Mouse (Mus musculus): ENCODE measurements at regions not wholly inside any gene's neighbourhood (a gene's known extent, or its start where the extent isn't known, plus 50 kb on each side); places are given as distances from the start of the nearest gene placed in this dataset.

GRCm38 (mm10) chr5:39557376-39558001, 197.8 kb downstream of the Hs3st1 start:
- DNase-seq (ENCODE audit: low spot score in 2 of 2), result no peak

- DNase-seq (ENCODE audit: low spot score in 2 of 2), result no peak
Observed at GRCm38 (mm10) chr5:39537044-39537443, 218.2 kb downstream of the Hs3st1 start.

- DNase-seq (ENCODE audit: low spot score in 2 of 2), result no peak
Observed at GRCm38 (mm10) chr5:39536351-39536750, 218.9 kb downstream of the Hs3st1 start.

- no peak for DNase-seq (ENCODE audit: low spot score in 2 of 2)
Observed at GRCm38 (mm10) chr5:39510246-39510645, 245.0 kb downstream of the Hs3st1 start.

GRCm38 (mm10) chr5:39482756-39483155, 272.5 kb downstream of the Hs3st1 start:
- no peak for DNase-seq (ENCODE audit: low spot score in 2 of 2)

- DNase-seq (ENCODE audit: low spot score in 2 of 2), result no peak
Observed at GRCm38 (mm10) chr5:39458116-39458525, 297.2 kb downstream of the Hs3st1 start.

- no peak for DNase-seq (ENCODE audit: low spot score in 2 of 2)
Observed at GRCm38 (mm10) chr5:39453706-39454105, 301.6 kb downstream of the Hs3st1 start.

- no peak for DNase-seq (ENCODE audit: low spot score in 2 of 2)
Observed at GRCm38 (mm10) chr5:39440817-39441216, 314.5 kb downstream of the Hs3st1 start.

- DNase-seq (ENCODE audit: low spot score in 2 of 2), result no peak
Observed at GRCm38 (mm10) chr5:39437463-39438201, 317.6 kb downstream of the Hs3st1 start.

- DNase-seq (ENCODE audit: low spot score in 2 of 2), result no peak
Observed at GRCm38 (mm10) chr5:39426053-39426452, 329.2 kb downstream of the Hs3st1 start.

- no peak for DNase-seq (ENCODE audit: low spot score in 2 of 2)
Observed at GRCm38 (mm10) chr5:39423720-39424119, 331.6 kb downstream of the Hs3st1 start.

- DNase-seq (ENCODE audit: low spot score in 2 of 2), result no peak
Observed at GRCm38 (mm10) chr5:39418795-39419194, 336.5 kb downstream of the Hs3st1 start.

- DNase-seq (ENCODE audit: low spot score in 2 of 2), result no peak
Observed at GRCm38 (mm10) chr5:39417845-39418154, 337.5 kb downstream of the Hs3st1 start.

GRCm38 (mm10) chr5:39417121-39417844, 338.0 kb downstream of the Hs3st1 start:
- peak; percentile 66 to 72 for DNase-seq (ENCODE audit: low spot score in 2 of 2)

- no peak for DNase-seq (ENCODE audit: low spot score in 2 of 2)
Observed at GRCm38 (mm10) chr5:39416597-39417023, 338.7 kb downstream of the Hs3st1 start.

GRCm38 (mm10) chr5:39412756-39413155, 342.5 kb downstream of the Hs3st1 start:
- DNase-seq (ENCODE audit: low spot score in 2 of 2), result no peak

- DNase-seq (ENCODE audit: low spot score in 2 of 2), result no peak
Observed at GRCm38 (mm10) chr5:39390391-39390987, 364.8 kb downstream of the Hs3st1 start.

GRCm38 (mm10) chr5:39384410-39384809, 370.9 kb downstream of the Hs3st1 start:
- DNase-seq (ENCODE audit: low spot score in 2 of 2), result no peak

GRCm38 (mm10) chr5:39374199-39374598, 381.1 kb downstream of the Hs3st1 start:
- DNase-seq (ENCODE audit: low spot score in 2 of 2), result no peak

- peak in 1 of 2 experiments; percentile 15 for DNase-seq (ENCODE audit: low spot score in 2 of 2)
Observed at GRCm38 (mm10) chr5:39348680-39349079, 406.6 kb downstream of the Hs3st1 start.

- DNase-seq (ENCODE audit: low spot score in 2 of 2), result no peak
Observed at GRCm38 (mm10) chr5:39347019-39347418, 408.3 kb downstream of the Hs3st1 start.

GRCm38 (mm10) chr5:39337917-39338316, 417.4 kb downstream of the Hs3st1 start:
- DNase-seq (ENCODE audit: low spot score in 2 of 2), result no peak
